Mouse (Mus musculus): ENCODE data around the gene Tkfc.

The Tkfc gene

DNA sequence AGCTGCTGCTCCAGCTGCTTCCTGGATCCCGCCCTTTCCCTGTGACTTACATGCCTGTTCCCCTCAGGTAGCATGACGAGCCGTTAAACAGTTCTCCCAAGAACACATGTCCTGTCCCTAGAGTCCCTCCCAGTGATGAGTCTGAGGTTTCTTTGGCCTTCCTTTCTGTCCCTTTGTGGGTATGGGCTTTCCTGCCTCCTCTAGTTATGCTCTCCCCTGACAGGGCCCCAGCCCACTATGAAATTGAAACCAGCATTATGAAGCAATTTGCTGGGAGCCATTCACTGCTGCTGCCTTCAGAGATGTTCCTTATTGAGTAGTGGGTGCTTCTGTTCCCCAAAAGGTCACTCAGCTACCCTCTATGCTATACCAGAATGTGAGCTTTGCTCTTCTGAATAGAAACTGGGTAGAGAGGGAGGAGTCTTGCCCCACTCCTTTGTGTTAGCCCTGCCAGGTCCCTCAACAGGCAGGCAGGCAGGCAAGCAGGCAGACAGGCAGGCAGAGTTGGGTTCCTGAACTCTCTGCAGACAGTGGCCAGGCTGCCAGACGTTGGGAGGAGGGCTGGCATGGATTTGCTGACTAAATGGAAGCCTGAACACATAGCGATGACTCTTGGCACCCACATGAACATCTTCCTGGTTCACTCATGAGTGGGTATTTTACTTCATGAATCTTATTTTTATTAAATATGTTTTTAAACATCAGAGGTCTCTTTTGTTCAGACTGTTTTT is 16.2 kb downstream of the Tkfc start:
- no peak for DNase-seq (ENCODE audit: low read depth, low spot score)

GRCm38 (mm10) chr19:10587231-10587630 is 18.2 kb downstream of the Tkfc start:
- DNase-seq (ENCODE audit: low read depth, low spot score) = no peak

GRCm38 (mm10) chr19:10585112-10585511 is 20.3 kb downstream of the Tkfc start:
- DNase-seq (ENCODE audit: low read depth, low spot score) = peak; percentile 88

GRCm38 (mm10) chr19:10583550-10584146 is 21.8 kb downstream of the Tkfc start:
- DNase-seq (ENCODE audit: low read depth, low spot score) = peak; percentile 71

DNA sequence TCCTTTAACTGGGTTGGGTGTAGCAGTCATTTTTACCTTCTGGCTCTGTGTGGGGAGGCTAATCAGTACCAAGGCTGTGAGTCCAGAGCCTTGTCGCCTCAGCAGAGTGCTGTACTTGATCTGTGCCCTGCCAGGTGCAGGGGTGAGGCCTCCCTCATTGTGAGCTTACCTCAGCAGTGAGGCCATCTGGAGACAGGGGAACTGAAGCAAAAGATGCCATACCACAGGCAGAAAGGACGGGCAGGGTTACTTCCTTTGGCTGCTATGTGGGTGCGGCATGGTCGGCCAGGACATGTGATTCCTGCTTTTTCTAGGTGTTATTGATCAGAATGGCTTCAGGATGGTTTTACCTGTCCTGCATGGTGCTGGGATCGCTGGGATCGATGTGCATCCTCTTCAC is 23.5 kb downstream of the Tkfc start:
- DNase-seq (ENCODE audit: low read depth, low spot score) = peak; percentile 91

DNA sequence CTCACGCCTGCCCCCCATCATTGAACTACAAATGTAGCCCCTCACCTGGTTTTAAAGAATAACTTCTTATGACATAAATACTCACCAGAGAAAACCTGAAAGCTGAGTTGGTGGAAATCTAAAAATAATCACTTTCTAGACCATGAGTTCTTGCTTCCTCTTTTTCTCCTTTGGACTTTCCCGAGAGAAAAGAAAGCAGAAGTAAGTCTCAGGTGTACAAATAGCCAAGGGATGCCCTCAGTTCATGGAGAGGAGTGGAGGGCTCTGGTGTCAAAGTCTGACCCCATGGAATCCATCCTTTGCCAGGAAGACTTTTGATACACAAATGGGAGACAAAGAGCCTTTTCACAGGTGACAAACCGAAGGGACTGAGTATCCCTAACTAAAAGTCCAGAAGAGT is 24.7 kb downstream of the Tkfc start:
- peak; percentile 87 for DNase-seq (ENCODE audit: low read depth, low spot score)

- DNase-seq (ENCODE audit: low read depth, low spot score) = peak; percentile 58
Measured at GRCm38 (mm10) chr19:10580102-10580501, 25.4 kb downstream of the Tkfc start.

GRCm38 (mm10) chr19:10576690-10577561 is 28.5 kb downstream of the Tkfc start, which contains the start of the genes Cyb561a3 and Tmem138:
Gene Cyb561a3 (plus strand): TSS chr19:10577172.
Gene Tmem138 (minus strand): TSS chr19:10577362.
- peak; percentile 99 for DNase-seq (ENCODE audit: low read depth, low spot score)

DNA sequence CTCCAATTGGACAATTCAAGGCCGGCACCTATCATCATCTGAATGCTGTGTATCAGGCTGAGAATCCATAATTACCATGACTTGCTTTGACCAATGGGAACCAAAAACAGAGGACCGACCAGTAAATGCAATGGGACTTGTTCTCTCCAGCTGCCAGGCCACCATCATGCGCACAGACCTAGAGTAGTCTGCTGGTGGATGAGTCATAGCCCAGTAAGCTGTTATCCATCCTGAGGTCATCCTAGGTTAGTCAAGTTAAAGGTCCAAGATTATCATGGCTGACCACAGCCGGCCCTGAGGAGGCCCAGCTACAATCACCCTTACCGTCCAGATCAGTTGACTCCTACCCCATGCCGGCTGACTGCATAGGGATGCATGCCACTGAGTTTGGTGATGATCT is 35.8 kb downstream of the Tkfc start:
- DNase-seq (ENCODE audit: low read depth, low spot score) = no peak

DNA sequence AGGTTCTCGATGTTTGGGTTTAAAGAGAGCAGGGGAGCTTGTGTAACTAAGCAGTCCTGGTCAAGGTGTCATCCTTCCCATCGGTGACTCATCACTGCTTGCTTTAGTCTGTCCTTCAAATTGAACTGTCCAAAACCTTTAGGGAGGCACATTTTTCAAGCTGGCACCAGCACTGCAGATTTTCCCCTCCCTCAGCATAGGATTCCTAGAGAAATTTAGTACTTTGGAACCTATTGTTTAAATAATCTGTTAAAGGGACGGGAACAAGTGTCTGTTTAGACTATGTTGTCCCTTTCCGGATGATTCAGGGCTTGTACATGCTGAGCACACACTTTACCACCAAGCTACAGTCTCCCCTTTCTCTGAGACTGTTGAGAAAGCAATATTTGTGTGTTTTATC is 40.2 kb downstream of the Tkfc start:
- DNase-seq (ENCODE audit: low read depth, low spot score) = no peak

GRCm38 (mm10) chr19:10564278-10564677 is 41.2 kb downstream of the Tkfc start:
- DNase-seq (ENCODE audit: low read depth, low spot score) = no peak

GRCm38 (mm10) chr19:10562351-10562750 is 43.1 kb downstream of the Tkfc start:
- no peak for DNase-seq (ENCODE audit: low read depth, low spot score)

DNA sequence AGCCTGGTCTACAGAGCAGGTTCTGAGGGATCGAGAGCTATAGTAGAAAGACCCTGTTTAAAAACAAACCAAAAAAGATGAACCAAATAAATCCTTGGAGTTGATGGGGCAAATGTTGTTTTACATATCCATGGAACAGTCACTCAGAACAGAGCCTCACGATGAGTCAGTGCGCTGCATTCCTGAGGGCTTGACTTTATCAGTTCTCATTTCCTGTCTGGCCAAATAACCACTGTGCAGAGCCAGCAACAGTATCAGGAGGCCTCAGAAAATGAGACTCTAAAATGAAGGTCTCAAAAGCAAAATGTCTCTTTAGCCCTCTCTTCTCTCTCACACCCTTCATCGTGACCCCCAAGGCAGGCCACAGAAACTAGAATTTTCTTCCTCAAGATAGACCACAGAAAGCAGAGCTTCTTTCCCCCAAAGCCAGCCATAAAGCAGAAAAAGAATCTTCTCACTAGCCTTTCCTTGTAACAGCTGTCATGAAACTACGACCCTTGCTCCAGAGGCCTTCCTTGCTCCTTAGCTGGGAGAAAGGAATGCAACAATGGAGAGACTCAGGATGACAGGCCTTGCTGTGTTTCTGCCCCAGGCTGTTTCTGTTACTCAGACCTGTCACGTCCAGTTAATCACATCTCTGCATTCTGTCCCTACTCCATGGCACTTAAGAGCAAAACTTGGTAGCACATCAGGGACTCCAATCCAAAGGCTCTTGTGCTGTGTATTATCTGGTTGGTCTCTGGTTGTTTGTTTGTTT is 43.7 kb downstream of the Tkfc start:
- DNase-seq (ENCODE audit: low read depth, low spot score) = no peak

DNA sequence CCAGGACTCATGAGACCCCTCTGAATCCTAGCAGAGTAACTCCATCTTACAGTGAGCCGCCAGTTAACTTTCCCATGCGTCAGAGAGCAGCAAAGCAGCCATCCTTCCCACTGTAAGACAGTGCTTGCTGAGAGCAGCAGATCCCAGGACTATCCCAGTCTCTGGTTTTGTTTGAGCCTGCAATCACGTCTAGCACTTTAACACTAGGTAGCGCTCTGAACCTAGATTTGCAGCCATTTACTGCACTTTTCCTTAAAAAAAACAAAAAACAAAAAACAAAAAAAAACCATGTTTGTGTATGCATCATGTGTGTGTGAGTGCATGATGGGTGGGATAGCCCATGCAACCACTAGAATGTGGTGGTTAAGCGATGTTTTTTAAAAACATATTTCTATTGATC is 45.3 kb downstream of the Tkfc start:
- DNase-seq (ENCODE audit: low read depth, low spot score) = peak; percentile 29

GRCm38 (mm10) chr19:10557837-10558375 is 47.5 kb downstream of the Tkfc start:
- peak; percentile 42 for DNase-seq (ENCODE audit: low read depth, low spot score)

GRCm38 (mm10) chr19:10557430-10557829 is 48.0 kb downstream of the Tkfc start:
- DNase-seq (ENCODE audit: low read depth, low spot score) = no peak

DNA sequence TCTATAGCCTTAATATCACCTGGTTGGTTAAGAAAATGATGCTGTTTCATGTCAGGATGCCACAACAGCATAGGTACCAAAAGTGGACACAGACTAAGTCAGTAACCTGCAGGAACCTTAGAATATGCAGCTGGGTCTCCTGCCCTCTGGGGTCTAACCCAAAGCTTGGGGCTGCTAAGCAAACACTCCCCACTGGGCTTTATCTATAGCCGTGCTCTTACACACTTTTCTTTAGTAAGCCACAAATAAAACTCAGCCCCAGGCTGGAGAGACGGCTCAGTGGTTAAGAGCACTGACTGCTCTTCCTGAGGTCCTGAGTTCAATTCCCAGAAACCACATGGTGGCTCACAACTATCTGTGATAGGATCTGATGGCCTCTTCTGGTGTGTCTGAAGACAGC is 48.5 kb downstream of the Tkfc start:
- DNase-seq (ENCODE audit: low read depth, low spot score) = no peak

- peak; percentile 88 for DNase-seq (ENCODE audit: low read depth, low spot score)
Measured at GRCm38 (mm10) chr19:10555624-10556510, 49.6 kb downstream of the Tkfc start, which contains the start of gene Tmem216. Gene Tmem216 (minus strand): TSS chr19:10556238.

- DNase-seq (ENCODE audit: low read depth, low spot score) = no peak
Measured at GRCm38 (mm10) chr19:10539454-10539853, 66.0 kb downstream of the Tkfc start.
